ENCODE assay signal across 20 mouse cellular contexts in genomic region chr4:47648701-47649100, GRCm38 (mm10).
A peak's percentile ranks its signal among the peaks of the same experiment; 100 is the strongest.
DNase-seq lines count a peak whose midpoint lies in the region; ATAC-seq and TF ChIP-seq lines count a peak whose summit lies in the region.
"Had no signal": no experiment of that assay in that cellular context is flagged by ENCODE, and none has a peak within 500 bp of the region (broad histone marks: within the 10 kb centered on the region; RNA-seq: fewer than 3 reads in every experiment).

No protein-coding gene starts in this region.

- TF ChIP-seq CTCF in kidney, postnatal 0 days (IDR thresholded peaks at IDR 0.05; ENCODE audit: low read depth) = no peak
- TF ChIP-seq CTCF in kidney, adult 2 months (conservative IDR thresholded peaks at IDR 0.05; ENCODE audit: insufficient read depth, insufficient read length, low read depth, low read length) = no peak
- TF ChIP-seq CTCF in midbrain, postnatal 0 days (IDR thresholded peaks at IDR 0.05) = no peak

- no peak overlapping the region for H3K9ac ChIP-seq in embryonic facial prominence, embryonic 14.5 days (ENCODE audit: low read depth, low read length)
- H3K9ac ChIP-seq in kidney, postnatal 0 days (ENCODE audit: low read depth, low read length) = no peak overlapping the region
- H3K9ac ChIP-seq in midbrain, postnatal 0 days (replicated peaks; ENCODE audit: low read length, poor library complexity, severe bottlenecking) = no peak overlapping the region
- H3K9ac ChIP-seq in midbrain, embryonic 11.5 days (ENCODE audit: low read length) = no peak overlapping the region
- H3K9ac ChIP-seq: embryonic facial prominence, embryonic 13.5 days; forebrain, embryonic 15.5 days; liver, embryonic 14.5 days; neural tube, embryonic 12.5 days had no signal

- 0 out of 2 replicates have a peak, but pooled peaks cover 4% of the 10 kb centered on the region for H3K4me1 ChIP-seq in embryonic facial prominence, embryonic 14.5 days (ENCODE audit: control insufficient read depth, insufficient read depth, low read length)
- H3K4me1 ChIP-seq in embryonic facial prominence, embryonic 10.5 days = peaks cover 11% of the 10 kb centered on the region
- H3K4me1 ChIP-seq in kidney, postnatal 0 days (replicated peaks; ENCODE audit: insufficient read depth, low read length) = no peaks in the 10 kb centered on the region
- no peaks in the 10 kb centered on the region for H3K4me1 ChIP-seq in kidney, adult 2 months (ENCODE audit: control insufficient read depth, insufficient read depth, low read length)
- H3K4me1 ChIP-seq in midbrain, postnatal 0 days (ENCODE audit: insufficient read depth, low read length) = no peaks in the 10 kb centered on the region
- no peaks in the 10 kb centered on the region for H3K4me1 ChIP-seq in midbrain, embryonic 11.5 days (ENCODE audit: control insufficient read depth, insufficient read depth, low read length)

- no peak overlapping the region for H3K4me3 ChIP-seq in embryonic facial prominence, embryonic 14.5 days (ENCODE audit: low read depth, low read length)
- no peak overlapping the region for H3K4me3 ChIP-seq in embryonic facial prominence, embryonic 10.5 days
- H3K4me3 ChIP-seq in kidney, postnatal 0 days (replicated peaks; ENCODE audit: low read depth, low read length) = no peak overlapping the region
- H3K4me3 ChIP-seq in kidney, adult 2 months (ENCODE audit: insufficient read depth, low read depth, low read length) = no peak overlapping the region
- H3K4me3 ChIP-seq in midbrain, postnatal 0 days (ENCODE audit: low read depth, low read length) = no peak overlapping the region
- no peak overlapping the region for H3K4me3 ChIP-seq in midbrain, embryonic 11.5 days (ENCODE audit: low read depth, low read length)
- H3K4me3 ChIP-seq: embryonic facial prominence, embryonic 13.5 days; forebrain, embryonic 15.5 days; heart, embryonic 10.5 days; midbrain, embryonic 10.5 days; neural tube, embryonic 12.5 days had no signal

- no peaks in the 10 kb centered on the region for H3K27me3 ChIP-seq in embryonic facial prominence, embryonic 14.5 days (replicated peaks; ENCODE audit: control insufficient read depth, insufficient read depth, low read length)
- no peaks in the 10 kb centered on the region for H3K27me3 ChIP-seq in embryonic facial prominence, embryonic 10.5 days (replicated peaks; ENCODE audit: low read depth, poor library complexity, severe bottlenecking)
- no peaks in the 10 kb centered on the region for H3K27me3 ChIP-seq in kidney, postnatal 0 days (ENCODE audit: insufficient read depth, low read length)
- H3K27me3 ChIP-seq in kidney, adult 2 months (replicated peaks; ENCODE audit: control insufficient read depth, insufficient read depth, low read length) = no peaks in the 10 kb centered on the region
- no peaks in the 10 kb centered on the region for H3K27me3 ChIP-seq in midbrain, postnatal 0 days (ENCODE audit: insufficient read depth, low read length)
- no peaks in the 10 kb centered on the region for H3K27me3 ChIP-seq in midbrain, embryonic 11.5 days (ENCODE audit: control insufficient read depth, insufficient read depth, low read length)
- H3K27me3 ChIP-seq: embryonic facial prominence, embryonic 13.5 days; forebrain, embryonic 15.5 days; neural tube, embryonic 12.5 days had no signal

- no peak for TF ChIP-seq POLR2A in kidney, adult 2 months (IDR thresholded peaks at IDR 0.05; ENCODE audit: low read depth, low read length)

- peak; percentile 42 for DNase-seq in embryonic facial prominence, embryonic 14.5 days (ENCODE audit: low spot score)
- no peak for DNase-seq in embryonic facial prominence, embryonic 10.5 days (ENCODE audit: low spot score)
- peak; percentile 27 for DNase-seq in kidney, postnatal 0 days (ENCODE audit: low spot score)
- no peak for DNase-seq in kidney, adult 2 months
- peak; percentile 76 for DNase-seq in midbrain, postnatal 0 days (ENCODE audit: low spot score)
- no peak for DNase-seq in midbrain, embryonic 11.5 days (ENCODE audit: low spot score, missing footprints)
- DNase-seq in spleen, postnatal 36 days (ENCODE audit: low spot score in 2 of 2) = no peak
- no peak for DNase-seq in testis, postnatal 14 days (ENCODE audit: low spot score)
- DNase-seq: adrenal gland, adult 2 months; kidney, adult 8-10 months; right cerebral cortex, adult 18-20 months; thymus, adult 2 months; thymus, postnatal 4 days had no signal

- 78% methylated on average over 8 of the region's 8 CpGs for WGBS in embryonic facial prominence, embryonic 14.5 days
- WGBS in embryonic facial prominence, embryonic 10.5 days = 85% methylated on average over 8 of the region's 8 CpGs
- 54% methylated on average over 8 of the region's 8 CpGs for WGBS in kidney, postnatal 0 days
- 40% methylated on average over 8 of the region's 8 CpGs for WGBS in kidney, adult 2 months
- 70% methylated on average over 8 of the region's 8 CpGs for WGBS in midbrain, postnatal 0 days
- WGBS in midbrain, embryonic 11.5 days = 89% methylated on average over 8 of the region's 8 CpGs

- no peak overlapping the region for H3K27ac ChIP-seq in embryonic facial prominence, embryonic 14.5 days (replicated peaks; ENCODE audit: low read depth, low read length)
- no peak overlapping the region for H3K27ac ChIP-seq in embryonic facial prominence, embryonic 10.5 days (replicated peaks)
- H3K27ac ChIP-seq in kidney, postnatal 0 days = no peak overlapping the region
- no peak overlapping the region for H3K27ac ChIP-seq in kidney, adult 2 months (ENCODE audit: insufficient read depth, low read depth, low read length)
- no peak overlapping the region for H3K27ac ChIP-seq in midbrain, postnatal 0 days (ENCODE audit: low read depth, low read length)
- H3K27ac ChIP-seq in midbrain, embryonic 11.5 days (ENCODE audit: low read depth, low read length) = no peak overlapping the region
- H3K27ac ChIP-seq: embryonic facial prominence, embryonic 13.5 days; forebrain, embryonic 15.5 days; heart, embryonic 10.5 days; liver, embryonic 14.5 days; midbrain, embryonic 10.5 days; neural tube, embryonic 12.5 days had no signal

- no peaks in the 10 kb centered on the region for H3K36me3 ChIP-seq in embryonic facial prominence, embryonic 14.5 days (ENCODE audit: control insufficient read depth, insufficient read depth, low read length)
- H3K36me3 ChIP-seq in embryonic facial prominence, embryonic 10.5 days (replicated peaks) = no peaks in the 10 kb centered on the region
- no peaks in the 10 kb centered on the region for H3K36me3 ChIP-seq in kidney, postnatal 0 days (ENCODE audit: insufficient read depth, low read length)
- no peaks in the 10 kb centered on the region for H3K36me3 ChIP-seq in kidney, adult 2 months (ENCODE audit: control insufficient read depth, insufficient read depth, low read length)
- H3K36me3 ChIP-seq in midbrain, postnatal 0 days (ENCODE audit: insufficient read depth, low read length) = no peaks in the 10 kb centered on the region
- no peaks in the 10 kb centered on the region for H3K36me3 ChIP-seq in midbrain, embryonic 11.5 days (ENCODE audit: control insufficient read depth, insufficient read depth, low read length)
- H3K36me3 ChIP-seq: embryonic facial prominence, embryonic 13.5 days; forebrain, embryonic 15.5 days; heart, embryonic 10.5 days; midbrain, embryonic 10.5 days; neural tube, embryonic 12.5 days had no signal

- no peak overlapping the region for H3K4me2 ChIP-seq in embryonic facial prominence, embryonic 14.5 days (ENCODE audit: low read depth, low read length)
- H3K4me2 ChIP-seq in kidney, postnatal 0 days (ENCODE audit: low read length) = no peak overlapping the region
- no peak overlapping the region for H3K4me2 ChIP-seq in midbrain, postnatal 0 days (ENCODE audit: low read depth, low read length, poor library complexity, severe bottlenecking)
- H3K4me2 ChIP-seq in midbrain, embryonic 11.5 days = no peak overlapping the region
- H3K4me2 ChIP-seq: embryonic facial prominence, embryonic 13.5 days; forebrain, embryonic 15.5 days; neural tube, embryonic 12.5 days had no signal

- peaks cover 5% of the 10 kb centered on the region; the same call in 1 of the 2 replicates for H3K9me3 ChIP-seq in embryonic facial prominence, embryonic 14.5 days (ENCODE audit: control insufficient read depth, low read length)
- peaks cover 9% of the 10 kb centered on the region; the same call in 1 of the 2 replicates for H3K9me3 ChIP-seq in embryonic facial prominence, embryonic 10.5 days
- no peaks in the 10 kb centered on the region for H3K9me3 ChIP-seq in kidney, postnatal 0 days (replicated peaks; ENCODE audit: low read length)
- no peaks in the 10 kb centered on the region for H3K9me3 ChIP-seq in midbrain, postnatal 0 days (ENCODE audit: low read length)
- peaks cover 4% of the 10 kb centered on the region; the same call in 1 of the 2 replicates for H3K9me3 ChIP-seq in midbrain, embryonic 11.5 days (ENCODE audit: control insufficient read depth, low read length)
- H3K9me3 ChIP-seq: embryonic facial prominence, embryonic 13.5 days; forebrain, embryonic 15.5 days; heart, embryonic 10.5 days; neural tube, embryonic 12.5 days had no signal

- ATAC-seq in embryonic facial prominence, embryonic 14.5 days (ENCODE audit: low read depth) = no peak
- ATAC-seq in kidney, postnatal 0 days (replicated peaks; ENCODE audit: low FRiP score, low read depth) = no peak
- no peak for ATAC-seq in midbrain, postnatal 0 days (ENCODE audit: low FRiP score)
- ATAC-seq in midbrain, embryonic 11.5 days (ENCODE audit: low FRiP score) = no peak
- ATAC-seq: forebrain, embryonic 15.5 days; hindbrain, embryonic 16.5 days had no signal

Comparison
In these comparisons a context has a peak if more than half of its experiments do, and no peak if none do; other contexts are left out.
1. DNase-seq: peak in embryonic facial prominence, embryonic 14.5 days (single experiment), kidney, postnatal 0 days (single experiment) and midbrain, postnatal 0 days (single experiment); none in embryonic facial prominence, embryonic 10.5 days (single experiment), kidney, adult 2 months (single experiment), midbrain, embryonic 11.5 days (single experiment), spleen, postnatal 36 days (0 of 2) and testis, postnatal 14 days (single experiment).